Mouse (Mus musculus): Measurements from ENCODE around the gene Fgd4. TPM values are rescaled to one million over a fixed set of nuclear protein-coding genes. Genes with fewer than 3 reads are reported as not detected.

Gene Fgd4
- total RNA-seq (2021), result 10 to 100 TPM; 17.4 to 18.8 TPM
- long read RNA-seq, experiment 1, full-length matches to known transcripts, result 2 of 3 reads
- long read RNA-seq, experiment 1, partial matches to known transcripts, result 0 of 3 reads
- long read RNA-seq, experiment 1, other reads (novel, unspliced or antisense), result 1 of 3 reads
- long read RNA-seq, experiment 2, full-length matches to known transcripts, result 1 of 6 reads
- long read RNA-seq, experiment 2, partial matches to known transcripts, result 0 of 6 reads
- long read RNA-seq, experiment 2, other reads (novel, unspliced or antisense), result 5 of 6 reads

- no peak for DNase-seq (ENCODE audit: low spot score in 2 of 2)
Observed at GRCm38 (mm10) chr16:16600461-16600860, at the start of gene Fgd4. Gene Fgd4 (minus strand): TSS chr16:16600549.

GRCm38 (mm10) chr16:16645148-16645547 lies 44.8 kb upstream of the Fgd4 start:
- no peak for DNase-seq (ENCODE audit: low spot score in 2 of 2)

- DNase-seq (ENCODE audit: low spot score in 2 of 2), result no peak
Observed at GRCm38 (mm10) chr16:16633730-16634129, 33.4 kb upstream of the Fgd4 start.

DNA sequence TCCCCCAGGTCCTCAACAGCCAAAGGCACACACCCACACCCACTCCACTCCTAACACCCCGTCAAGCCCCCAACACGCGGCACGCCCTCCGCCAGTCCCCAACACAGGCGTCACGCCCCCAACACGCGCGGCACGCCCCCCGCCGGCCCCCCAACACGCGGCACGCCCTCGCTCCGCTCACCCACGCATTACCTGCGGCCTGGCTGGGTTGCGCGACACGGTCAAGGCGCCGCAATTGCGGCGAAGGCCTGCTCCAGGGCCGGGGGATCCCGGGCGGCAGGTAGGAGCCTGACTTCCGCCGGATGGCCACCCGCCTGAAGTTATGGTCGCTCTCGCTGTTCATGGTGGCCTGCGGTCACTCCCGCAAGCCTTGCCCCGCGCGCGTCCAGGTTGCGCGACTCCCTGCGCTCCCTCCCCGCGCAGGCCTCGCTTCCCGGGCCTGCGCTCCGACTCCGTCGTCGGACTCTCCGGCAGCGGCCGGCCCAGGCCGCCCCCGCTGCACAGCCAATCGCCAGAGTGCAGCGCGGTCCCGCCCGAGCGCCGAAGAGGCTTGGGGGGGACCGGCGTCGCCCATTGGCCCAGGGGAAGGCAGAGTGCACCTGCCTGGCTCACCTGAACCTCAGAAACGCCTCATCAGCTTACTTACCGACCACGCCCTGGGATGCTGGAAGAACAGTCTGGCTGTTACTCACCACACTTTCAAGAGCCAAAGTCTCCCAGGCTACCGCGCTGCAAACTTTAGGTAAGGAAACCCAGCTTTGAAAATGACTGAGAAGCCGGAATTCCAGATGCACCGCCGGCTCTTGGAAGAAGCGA lies 555 bp downstream of the Fgd4 start:
- DNase-seq (ENCODE audit: low spot score in 2 of 2), result peak; percentile 5 to 25

GRCm38 (mm10) chr16:16596582-16596981 lies 3.8 kb downstream of the Fgd4 start:
- DNase-seq (ENCODE audit: low spot score in 2 of 2), result no peak

DNA sequence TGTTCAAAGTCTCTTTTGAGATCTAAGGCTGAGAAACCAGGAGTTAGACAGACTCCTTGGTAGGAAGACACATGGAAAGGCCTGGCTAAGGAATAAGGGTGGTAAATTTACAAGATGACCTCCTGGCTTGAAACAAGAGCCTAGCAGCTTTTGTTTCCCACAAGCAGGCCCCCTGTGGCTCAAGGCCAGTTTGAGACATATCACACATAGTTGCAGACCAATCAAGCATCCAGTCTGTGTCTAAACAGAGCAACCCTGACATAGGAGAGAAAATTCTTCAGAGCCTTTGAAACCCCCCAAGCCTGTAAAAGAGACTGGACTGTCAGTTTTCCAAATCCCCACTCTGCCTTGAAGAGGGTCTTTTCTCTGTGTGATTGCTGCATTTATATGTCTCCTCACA lies 7.7 kb downstream of the Fgd4 start:
- DNase-seq (ENCODE audit: low spot score in 2 of 2), result no peak

GRCm38 (mm10) chr16:16584409-16585032 lies 15.8 kb downstream of the Fgd4 start:
- DNase-seq (ENCODE audit: low spot score in 2 of 2), result peak in 1 of 2 experiments; percentile 47

DNA sequence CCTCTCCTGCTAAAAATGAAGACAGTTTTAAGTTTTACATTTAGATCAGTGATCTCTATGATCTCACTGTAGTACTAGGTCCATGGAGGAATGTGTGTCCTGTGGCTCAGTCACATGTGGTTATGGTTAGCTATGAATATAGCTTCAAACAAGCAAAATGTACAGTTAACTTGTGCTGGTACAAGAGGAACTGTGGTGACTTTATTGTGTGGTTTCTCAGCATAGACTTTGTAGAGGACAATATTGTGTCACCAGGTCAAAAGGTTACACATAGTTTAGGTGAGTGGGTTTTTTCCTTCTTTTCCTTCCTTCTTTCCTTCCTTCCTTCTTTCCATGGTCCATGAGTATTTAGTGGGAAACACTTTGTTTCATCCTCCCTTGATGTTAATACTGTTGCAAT lies 23.8 kb downstream of the Fgd4 start:
- DNase-seq (ENCODE audit: low spot score in 2 of 2), result no peak

- DNase-seq (ENCODE audit: low spot score in 2 of 2), result no peak
Observed at GRCm38 (mm10) chr16:16574508-16574907, 25.8 kb downstream of the Fgd4 start.

- no peak for DNase-seq (ENCODE audit: low spot score in 2 of 2)
Observed at GRCm38 (mm10) chr16:16573167-16573566, 27.2 kb downstream of the Fgd4 start.

DNA sequence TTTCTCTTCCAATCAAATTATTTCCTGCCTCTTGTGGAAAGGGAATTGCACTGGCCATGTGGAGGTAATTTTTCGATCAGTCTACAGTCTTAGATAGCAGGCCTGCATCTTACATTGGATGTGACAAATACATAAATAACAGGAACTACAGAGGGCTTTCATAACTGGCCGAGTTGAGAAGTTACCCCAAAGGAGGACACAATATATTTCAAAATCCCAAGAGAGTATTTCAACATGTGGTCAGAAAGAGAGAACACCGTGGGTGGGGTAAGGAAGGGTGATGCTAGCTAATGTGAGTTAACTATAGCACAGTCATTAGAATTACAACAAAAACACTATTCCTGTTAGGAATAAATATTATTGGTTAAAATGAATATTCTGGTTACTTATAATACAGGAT lies 29.0 kb downstream of the Fgd4 start:
- DNase-seq (ENCODE audit: low spot score in 2 of 2), result no peak

DNA sequence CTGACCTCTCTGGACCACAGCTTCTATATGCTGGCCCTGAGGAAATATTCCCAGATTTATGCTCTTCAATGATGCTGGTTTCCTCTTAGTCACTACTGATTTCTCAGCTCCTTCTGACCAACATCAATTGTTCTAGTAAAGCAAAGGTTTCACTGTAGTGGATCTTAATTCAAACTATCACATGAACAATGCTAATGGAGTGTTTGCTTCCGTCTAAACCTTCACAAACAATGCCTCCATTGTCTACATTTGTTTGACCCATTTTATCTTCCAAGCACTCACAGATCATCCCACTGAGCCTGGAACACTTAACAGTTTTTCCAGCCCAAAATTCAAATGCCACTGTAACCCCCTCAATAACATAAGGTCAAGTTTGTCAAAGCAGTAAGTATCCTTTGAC lies 33.6 kb downstream of the Fgd4 start:
- no peak for DNase-seq (ENCODE audit: low spot score in 2 of 2)

DNA sequence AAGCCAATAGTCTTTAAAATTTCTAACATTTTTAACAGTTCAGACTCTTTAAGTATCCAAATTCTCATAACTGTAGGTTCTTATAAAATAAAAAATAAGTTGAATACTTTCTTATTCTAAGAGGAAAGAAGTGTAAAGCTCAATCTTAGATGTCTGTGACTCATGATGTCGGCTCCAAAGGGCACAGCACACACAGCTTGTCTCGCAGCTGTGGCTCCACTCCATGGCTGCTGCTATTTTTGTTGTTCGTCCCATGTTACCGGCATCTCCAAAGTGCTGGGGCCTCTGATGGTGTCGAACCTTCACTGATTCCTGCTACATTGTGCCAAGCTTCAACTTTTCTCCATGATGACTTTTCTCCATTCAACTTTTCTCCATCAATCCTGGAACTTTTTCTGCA lies 34.1 kb downstream of the Fgd4 start:
- DNase-seq (ENCODE audit: low spot score in 2 of 2), result no peak

- DNase-seq (ENCODE audit: low spot score in 2 of 2), result no peak
Observed at GRCm38 (mm10) chr16:16565786-16566185, 34.6 kb downstream of the Fgd4 start.

DNA sequence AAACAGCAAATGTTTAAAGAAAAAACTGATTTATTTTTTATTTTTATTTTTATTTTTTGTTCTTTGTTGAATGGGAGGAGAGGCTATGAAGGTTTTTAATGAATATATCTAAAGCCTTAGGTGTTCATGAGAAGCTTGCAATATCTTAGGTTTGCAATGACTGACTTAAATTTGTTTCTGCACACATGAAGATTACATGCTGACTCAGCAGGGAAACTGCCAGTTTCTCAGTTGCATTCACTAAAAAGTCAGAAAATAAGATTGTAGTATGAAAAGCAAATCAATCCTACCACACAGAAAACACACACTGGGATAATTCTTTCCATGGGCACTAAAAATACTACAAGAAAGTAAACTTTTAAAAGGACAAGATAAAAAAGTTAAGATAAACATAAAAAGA lies 39.6 kb downstream of the Fgd4 start:
- DNase-seq (ENCODE audit: low spot score in 2 of 2), result no peak

DNA sequence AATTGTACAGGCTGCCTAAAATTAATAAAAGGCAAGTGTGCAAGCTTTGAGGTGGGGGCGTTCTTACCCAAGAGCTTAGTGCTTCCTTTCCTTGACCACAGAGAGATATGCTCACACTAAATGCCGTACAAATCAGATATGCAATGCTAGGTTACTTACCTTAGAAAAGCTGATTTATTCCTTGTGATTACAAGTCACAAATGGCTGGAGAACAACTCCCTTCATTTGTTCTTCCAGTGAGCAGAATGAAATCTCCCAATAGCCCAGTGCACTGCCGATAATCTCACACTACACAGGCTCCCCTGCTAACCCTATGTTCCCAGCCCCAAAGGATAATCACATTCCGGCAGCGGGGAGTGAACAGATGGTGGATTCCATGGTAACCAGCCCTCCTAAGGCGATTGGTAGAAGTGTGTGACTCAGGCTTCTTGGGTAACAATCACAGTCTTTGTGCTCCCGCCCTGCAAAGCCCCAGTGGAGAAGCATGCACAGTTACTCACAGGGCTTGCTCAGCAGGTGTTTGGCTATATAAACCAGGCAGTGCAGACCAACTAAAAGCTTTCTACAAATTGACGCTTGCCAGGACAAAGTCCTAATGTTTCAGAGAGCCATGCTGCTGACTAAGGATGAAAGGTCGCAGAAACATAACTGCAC lies 40.3 kb downstream of the Fgd4 start:
- DNase-seq (ENCODE audit: low spot score in 2 of 2), result peak in 1 of 2 experiments; percentile 16

DNA sequence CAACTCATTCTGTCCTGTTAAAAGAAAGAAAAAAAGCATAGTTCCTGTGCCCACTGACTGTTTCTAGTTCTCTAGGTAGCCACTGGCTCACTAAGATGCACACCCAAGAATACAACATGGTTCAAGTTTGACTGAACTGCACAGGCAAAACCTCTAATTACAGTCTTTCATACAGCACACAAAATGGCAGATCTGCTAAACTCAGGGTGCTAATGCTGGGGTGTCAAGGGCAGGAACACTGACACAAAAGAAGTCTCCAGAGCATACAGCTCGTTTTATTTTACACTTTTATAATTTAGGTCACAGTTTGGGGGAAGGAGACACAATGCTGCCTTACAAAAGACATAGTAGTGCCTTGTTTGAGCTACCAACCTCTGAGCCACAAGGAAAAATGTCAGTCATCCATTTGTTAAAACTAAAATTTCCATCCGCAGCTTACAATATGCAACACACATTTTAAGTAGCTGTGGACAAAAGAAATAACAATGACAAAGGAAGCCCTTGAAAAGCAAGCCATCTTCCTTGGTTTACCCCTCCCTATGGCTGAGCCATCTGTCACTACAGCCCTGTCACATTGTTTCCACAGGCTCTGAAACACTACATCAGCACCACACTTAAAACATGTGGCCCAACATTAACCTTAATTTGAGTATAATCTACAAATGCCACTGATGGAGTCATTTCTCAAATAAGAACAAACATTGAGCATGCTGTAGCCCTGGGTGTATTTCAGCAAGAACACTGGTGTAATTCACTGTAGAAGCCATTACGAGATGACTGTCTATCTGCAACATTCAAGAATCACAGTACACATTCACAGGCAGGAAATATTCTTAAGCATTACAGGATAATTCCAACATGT lies 41.1 kb downstream of the Fgd4 start:
- DNase-seq (ENCODE audit: low spot score in 2 of 2), result no peak

- DNase-seq (ENCODE audit: low spot score in 2 of 2), result no peak
Observed at GRCm38 (mm10) chr16:16557738-16558137, 42.6 kb downstream of the Fgd4 start.

GRCm38 (mm10) chr16:16554098-16554497 lies 46.3 kb downstream of the Fgd4 start:
- DNase-seq (ENCODE audit: low spot score in 2 of 2), result no peak

DNA sequence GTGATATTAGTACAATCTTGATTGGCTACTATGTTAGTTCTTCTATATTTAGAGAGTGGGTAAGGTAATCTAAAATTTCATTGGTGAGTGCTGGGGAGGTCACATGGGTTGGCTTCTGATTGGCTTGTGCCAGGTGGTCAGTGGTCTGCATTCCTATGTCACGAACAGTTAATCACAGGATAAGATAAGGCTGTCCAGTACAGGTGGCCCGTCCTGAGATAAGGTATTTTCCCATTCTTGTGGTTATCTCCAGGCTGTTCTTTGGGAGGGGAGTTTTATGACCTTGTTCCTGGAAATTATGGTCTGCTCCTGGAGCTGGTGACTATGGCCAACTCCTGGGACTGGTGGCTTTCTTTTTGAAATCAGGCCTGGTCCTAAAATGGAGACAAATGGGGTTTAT lies 48.2 kb downstream of the Fgd4 start:
- DNase-seq (ENCODE audit: low spot score in 2 of 2), result no peak

DNA sequence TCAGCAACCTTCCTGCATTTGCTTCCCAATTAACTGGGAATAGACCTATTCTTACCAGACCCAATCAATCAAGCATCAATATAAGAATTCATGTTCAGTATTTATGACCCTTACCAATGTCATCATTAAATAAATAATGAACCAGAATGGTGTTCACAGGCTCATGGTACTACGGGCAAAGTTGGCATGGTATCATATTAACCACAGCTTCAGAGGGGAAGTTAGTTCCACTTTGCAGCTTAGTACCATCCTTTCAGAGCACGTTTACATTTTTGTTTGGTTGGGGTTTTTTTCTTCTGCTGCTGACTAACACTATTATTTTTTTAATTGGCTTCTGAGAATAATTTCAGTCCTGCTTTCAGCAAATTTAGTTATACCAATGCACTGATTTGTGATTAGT lies 51.2 kb downstream of the Fgd4 start:
- no peak for DNase-seq (ENCODE audit: low spot score in 2 of 2)

Measured in adrenal gland, postnatal 4 days (tissue).